Mouse (Mus musculus): ENCODE measurements around the gene Capn15.

- TF ChIP-seq CTCF (IDR thresholded peaks at IDR 0.05; ENCODE audit: low read depth, low read length) = no peak
- no peak for TF ChIP-seq GATA1 (IDR thresholded peaks at IDR 0.05; ENCODE audit: borderline replicate concordance, low read length)
Measured at GRCm38 (mm10) chr17:25953161-25953560, 32.4 kb downstream of the Capn15 start.

Data from G1E (cell line).